Mouse (Mus musculus): ENCODE measurements around the gene Triobp.

The Triobp gene

DNA sequence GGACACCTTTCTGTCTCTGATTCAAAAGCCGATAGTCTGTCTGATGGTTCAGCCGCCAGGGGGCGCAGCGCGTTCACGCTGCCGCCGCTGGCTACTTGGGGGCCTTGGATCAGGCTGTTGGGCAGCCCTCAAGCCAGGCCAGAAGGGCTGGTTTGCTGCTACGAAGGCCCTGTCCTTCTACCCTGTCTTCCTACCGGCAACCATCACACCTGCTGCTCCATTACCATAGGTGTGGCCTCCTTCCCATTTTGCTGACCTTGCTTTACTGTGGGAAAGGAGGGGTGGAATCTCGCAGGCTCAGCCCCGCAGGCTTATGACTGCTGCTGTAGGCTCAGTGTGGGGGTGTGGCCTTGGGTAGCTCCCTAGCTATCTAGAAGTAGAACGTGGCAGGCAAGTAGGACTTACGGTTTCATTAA is 90.4 kb downstream of the Triobp start:
- DNase-seq: peak; percentile 89 to 93

DNA sequence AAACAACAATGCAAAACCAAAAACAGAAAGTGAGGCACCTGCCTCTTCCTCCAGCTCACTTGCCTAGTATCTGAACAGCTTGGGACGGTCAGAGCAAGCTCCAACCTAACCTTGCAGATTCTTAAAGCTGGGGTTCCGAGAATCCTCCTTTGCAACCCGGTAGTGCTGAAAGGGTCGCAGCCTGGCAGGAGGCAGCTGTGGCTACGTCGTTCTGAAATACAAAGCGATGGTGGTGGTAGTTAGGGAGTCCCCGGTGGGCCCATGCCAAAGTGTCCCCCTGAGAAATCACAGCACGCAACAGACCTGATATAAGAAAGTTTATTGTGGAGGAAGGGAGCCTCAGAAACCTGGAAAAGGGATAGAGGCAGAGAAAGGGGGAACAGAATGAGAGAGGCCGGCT is 90.8 kb downstream of the Triobp start:
- no peak for DNase-seq

GRCm38 (mm10) chr15:79038853-79039252 is 91.3 kb downstream of the Triobp start:
- peak; percentile 64 to 74 for DNase-seq

GRCm38 (mm10) chr15:79040501-79041416 is 93.2 kb downstream of the Triobp start:
- peak in 1 of 2 experiments; percentile 49 for DNase-seq

- no peak for DNase-seq
Measured at GRCm38 (mm10) chr15:79041585-79041984, 94.1 kb downstream of the Triobp start, which contains the start of gene Galr3. Gene Galr3, plus strand, starts transcription at chr15:79041885.

DNA sequence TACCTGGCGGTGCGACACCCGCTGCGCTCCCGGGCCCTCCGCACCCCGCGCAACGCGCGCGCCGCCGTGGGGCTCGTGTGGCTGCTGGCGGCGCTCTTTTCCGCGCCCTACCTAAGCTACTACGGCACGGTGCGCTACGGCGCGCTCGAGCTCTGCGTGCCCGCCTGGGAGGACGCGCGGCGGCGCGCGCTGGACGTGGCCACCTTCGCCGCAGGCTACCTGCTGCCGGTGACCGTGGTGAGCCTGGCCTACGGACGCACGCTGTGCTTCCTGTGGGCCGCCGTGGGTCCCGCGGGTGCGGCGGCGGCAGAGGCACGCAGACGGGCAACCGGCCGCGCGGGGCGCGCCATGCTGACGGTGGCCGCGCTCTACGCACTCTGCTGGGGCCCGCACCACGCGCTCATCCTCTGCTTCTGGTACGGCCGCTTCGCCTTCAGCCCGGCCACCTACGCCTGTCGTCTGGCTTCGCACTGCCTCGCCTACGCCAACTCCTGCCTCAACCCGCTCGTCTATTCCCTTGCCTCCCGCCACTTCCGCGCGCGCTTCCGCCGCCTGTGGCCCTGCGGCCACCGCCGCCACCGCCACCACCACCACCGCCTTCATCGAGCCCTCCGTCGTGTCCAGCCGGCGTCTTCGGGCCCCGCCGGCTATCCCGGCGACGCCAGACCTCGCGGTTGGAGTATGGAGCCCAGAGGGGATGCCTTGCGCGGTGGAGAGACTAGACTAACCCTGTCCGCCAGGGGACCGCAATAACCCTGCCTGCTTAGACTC is 95.4 kb downstream of the Triobp start:
- DNase-seq: peak; percentile 52 to 62

DNA sequence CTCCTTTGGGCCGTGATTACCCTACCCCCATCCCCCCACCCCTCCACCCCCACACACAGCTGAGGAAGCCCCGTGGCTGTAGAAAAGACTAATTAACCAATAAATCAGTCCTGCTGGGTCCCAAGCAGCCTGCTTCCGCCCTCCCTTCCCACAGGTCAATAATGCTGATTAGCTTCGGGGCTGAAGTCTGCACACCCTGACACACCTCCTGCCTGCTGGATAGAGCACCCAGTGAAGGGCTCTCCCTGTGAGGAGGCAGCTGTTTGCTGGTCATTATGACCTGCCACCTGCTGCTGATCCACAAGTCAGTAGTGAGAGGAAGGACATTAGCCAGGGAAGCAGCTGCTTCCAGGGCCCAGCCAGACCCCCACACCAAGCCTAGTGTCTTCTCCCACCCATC is 97.3 kb downstream of the Triobp start:
- no peak for DNase-seq

GRCm38 (mm10) chr15:79048186-79048585 is 100.7 kb downstream of the Triobp start:
- DNase-seq: no peak

- DNase-seq: no peak
Measured at GRCm38 (mm10) chr15:79050160-79050845, 102.8 kb downstream of the Triobp start.

DNA sequence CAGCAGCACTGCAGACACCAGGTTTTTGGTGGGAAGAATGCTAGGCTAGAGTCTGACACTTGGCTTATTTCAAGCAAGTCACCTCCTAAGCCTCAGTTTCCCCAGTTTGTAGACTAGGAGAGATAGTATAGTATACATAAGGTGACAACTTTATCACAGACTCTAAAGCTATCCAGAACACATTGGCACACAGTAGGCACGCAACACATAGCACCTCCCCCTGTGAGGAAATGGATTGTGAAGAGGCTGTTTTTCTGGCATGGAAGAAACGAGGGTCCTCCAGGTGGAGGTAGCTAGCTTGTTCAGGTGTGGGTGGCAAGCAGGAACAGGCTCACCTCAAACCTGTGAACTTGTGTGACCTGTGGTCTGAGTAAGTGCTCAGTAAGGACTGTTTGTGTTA is 103.4 kb downstream of the Triobp start:
- DNase-seq: no peak

GRCm38 (mm10) chr15:79051461-79052360 is 104.2 kb downstream of the Triobp start:
- DNase-seq: peak in 1 of 2 experiments; percentile 16

- DNase-seq: no peak
Measured at GRCm38 (mm10) chr15:79052366-79052765, 104.8 kb downstream of the Triobp start.
